8 mouse cellular contexts compared by ENCODE assay signal in genomic region chr1:168708161-168708865, GRCm38 (mm10).
DNase-seq lines count a peak whose midpoint lies in the region; ATAC-seq and TF ChIP-seq lines count a peak whose summit lies in the region.

No protein-coding gene starts in this region.

- H3K27ac ChIP-seq in left cerebral cortex, adult 2 months = peak overlapping the region; percentile 19; the same call in 1 of the 2 replicates
- H3K27ac ChIP-seq in forebrain, embryonic 12.5 days = peak overlapping the region; percentile 42; the same call in 1 of the 2 replicates
- H3K27ac ChIP-seq in intestine, embryonic 16.5 days (ENCODE audit: low read length) = peak overlapping the region; percentile 92
- H3K27ac ChIP-seq in liver, embryonic 15.5 days (replicated peaks) = no peak overlapping the region
- peak overlapping the region; percentile 96 for H3K27ac ChIP-seq in stomach, embryonic 16.5 days (ENCODE audit: low read length)

- no peak overlapping the region for H3K4me3 ChIP-seq in left cerebral cortex, adult 2 months
- H3K4me3 ChIP-seq in forebrain, embryonic 12.5 days (replicated peaks) = no peak overlapping the region
- peak overlapping the region; percentile 35 for H3K4me3 ChIP-seq in intestine, embryonic 16.5 days (ENCODE audit: low read length)
- no peak overlapping the region for H3K4me3 ChIP-seq in liver, embryonic 15.5 days (replicated peaks)
- H3K4me3 ChIP-seq in stomach, embryonic 16.5 days (replicated peaks; ENCODE audit: low read length) = peak overlapping the region; percentile 29

- H3K36me3 ChIP-seq in forebrain, embryonic 12.5 days (replicated peaks) = no peaks in the 10 kb centered on the region
- no peaks in the 10 kb centered on the region for H3K36me3 ChIP-seq in intestine, embryonic 16.5 days (ENCODE audit: control insufficient read depth, insufficient read depth, low read length)
- no peaks in the 10 kb centered on the region for H3K36me3 ChIP-seq in liver, embryonic 15.5 days (replicated peaks)
- no peaks in the 10 kb centered on the region for H3K36me3 ChIP-seq in stomach, embryonic 16.5 days (ENCODE audit: control insufficient read depth, insufficient read depth, low read length)

- H3K4me2 ChIP-seq in forebrain, embryonic 12.5 days = peak overlapping the region; percentile 42
- peak overlapping the region; percentile 50 for H3K4me2 ChIP-seq in intestine, embryonic 16.5 days (ENCODE audit: low read depth, low read length)
- peak overlapping the region; percentile 29 for H3K4me2 ChIP-seq in liver, embryonic 15.5 days
- H3K4me2 ChIP-seq in stomach, embryonic 16.5 days (ENCODE audit: low read depth, low read length) = peak overlapping the region; percentile 34

- 20% methylated on average over 11 of the region's 11 CpGs for WGBS in forebrain, embryonic 12.5 days
- WGBS in intestine, embryonic 16.5 days = 23% methylated on average over 11 of the region's 11 CpGs
- 49% methylated on average over 11 of the region's 11 CpGs for WGBS in liver, embryonic 15.5 days (ENCODE audit: insufficient replicate concordance)
- WGBS in stomach, embryonic 16.5 days = 15% methylated on average over 11 of the region's 11 CpGs

- no peak for TF ChIP-seq CTCF in left cerebral cortex, adult 2 months (IDR thresholded peaks at IDR 0.05)

- no peaks in the 10 kb centered on the region for H3K9me3 ChIP-seq in forebrain, embryonic 12.5 days
- H3K9me3 ChIP-seq in intestine, embryonic 16.5 days (ENCODE audit: control insufficient read depth, low read length) = no peaks in the 10 kb centered on the region
- H3K9me3 ChIP-seq in liver, embryonic 15.5 days (replicated peaks) = no peaks in the 10 kb centered on the region
- no peaks in the 10 kb centered on the region for H3K9me3 ChIP-seq in stomach, embryonic 16.5 days (replicated peaks; ENCODE audit: control insufficient read depth, low read length)

- peaks cover 15% of the 10 kb centered on the region for H3K4me1 ChIP-seq in forebrain, embryonic 12.5 days
- no peaks in the 10 kb centered on the region for H3K4me1 ChIP-seq in intestine, embryonic 16.5 days (ENCODE audit: control insufficient read depth, insufficient read depth, low read length)
- no peaks in the 10 kb centered on the region for H3K4me1 ChIP-seq in liver, embryonic 15.5 days (replicated peaks)
- peaks cover 16% of the 10 kb centered on the region; the same call in 1 of the 2 replicates for H3K4me1 ChIP-seq in stomach, embryonic 16.5 days (ENCODE audit: control insufficient read depth, insufficient read depth, low read length)

- ATAC-seq in forebrain, embryonic 12.5 days (ENCODE audit: low FRiP score) = no peak
- ATAC-seq in intestine, embryonic 16.5 days = peak; percentile 92
- no peak for ATAC-seq in liver, embryonic 15.5 days (ENCODE audit: insufficient read depth)
- ATAC-seq in stomach, embryonic 16.5 days (ENCODE audit: insufficient read depth, low FRiP score) = peak; percentile 77
- ATAC-seq in inflammation-experienced regulatory T-cells, adult 6 months = no peak

- H3K9ac ChIP-seq in forebrain, embryonic 12.5 days = 0 out of 2 replicates have a peak overlapping the region, but pooled peaks have one; percentile 25
- H3K9ac ChIP-seq in intestine, embryonic 16.5 days (ENCODE audit: low read depth, low read length) = peak overlapping the region; percentile 55
- H3K9ac ChIP-seq in liver, embryonic 15.5 days = no peak overlapping the region
- peak overlapping the region; percentile 60 for H3K9ac ChIP-seq in stomach, embryonic 16.5 days (ENCODE audit: low read length)

- DNase-seq in left cerebral cortex, adult 2 months (ENCODE audit: extremely low spot score in 1 of 2, low spot score in 2 of 2) = no peak
- DNase-seq in left cerebral cortex, postnatal 10 days (ENCODE audit: extremely low spot score in 1 of 2, low spot score in 2 of 2) = no peak
- no peak for DNase-seq in MN1 (ENCODE audit: low spot score)

- H3K27me3 ChIP-seq in forebrain, embryonic 12.5 days = no peaks in the 10 kb centered on the region
- H3K27me3 ChIP-seq in intestine, embryonic 16.5 days (replicated peaks; ENCODE audit: control insufficient read depth, insufficient read depth, low read length) = no peaks in the 10 kb centered on the region
- no peaks in the 10 kb centered on the region for H3K27me3 ChIP-seq in liver, embryonic 15.5 days
- H3K27me3 ChIP-seq in stomach, embryonic 16.5 days (ENCODE audit: control insufficient read depth, insufficient read depth, low read length) = no peaks in the 10 kb centered on the region

- intact Hi-C loops in left cerebral cortex, adult 2 months (cut with DNase I) = no loop called here
- intact Hi-C loops in left cerebral cortex, postnatal 10 days (cut with DNase I) = no loop called here

Comparison
In these comparisons a context has a peak if more than half of its experiments do, and no peak if none do; other contexts are left out.
1. H3K4me3 ChIP-seq: peak in intestine, embryonic 16.5 days (single experiment) and stomach, embryonic 16.5 days (single experiment); none in left cerebral cortex, adult 2 months (single experiment), forebrain, embryonic 12.5 days (single experiment) and liver, embryonic 15.5 days (single experiment).
2. ATAC-seq: peak in intestine, embryonic 16.5 days (single experiment) and stomach, embryonic 16.5 days (single experiment); none in forebrain, embryonic 12.5 days (single experiment), liver, embryonic 15.5 days (single experiment) and inflammation-experienced regulatory T-cells, adult 6 months (single experiment).
3. Peak in every context shown above with its lines, with median percentiles within 50 percentile points of each other: H3K4me2 ChIP-seq.